Mouse (Mus musculus) right cerebral cortex, adult 2 months (tissue): ENCODE data around the gene Ndst4.

Experiments used
- DNase-seq, 2 experiments: peaks; one replicate each; pipeline ENCODE4 v3.0.0; 2021 to 2022; ENCODE audit warnings: low spot score in 2 of 2

Ndst4 gene

DNA sequence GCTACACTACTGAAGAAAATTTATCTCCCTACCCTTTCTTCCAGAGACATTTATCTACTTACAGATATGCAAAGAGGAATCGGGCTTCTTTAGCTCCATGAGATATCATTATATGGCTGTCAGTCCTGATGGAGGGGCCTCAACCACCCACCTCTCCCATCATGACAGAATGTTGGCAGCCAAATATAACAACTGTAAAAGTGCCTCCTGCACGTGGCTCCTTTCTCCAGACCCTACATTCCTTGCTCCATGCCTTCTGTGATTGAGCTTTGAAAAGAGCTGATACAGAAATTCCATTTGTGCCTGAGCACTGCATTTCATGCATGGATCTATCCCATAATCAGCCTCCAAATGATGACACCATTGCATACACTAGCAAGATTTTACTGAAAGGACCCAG lies 331.1 kb downstream of the Ndst4 start:
- no peak for DNase-seq

DNA sequence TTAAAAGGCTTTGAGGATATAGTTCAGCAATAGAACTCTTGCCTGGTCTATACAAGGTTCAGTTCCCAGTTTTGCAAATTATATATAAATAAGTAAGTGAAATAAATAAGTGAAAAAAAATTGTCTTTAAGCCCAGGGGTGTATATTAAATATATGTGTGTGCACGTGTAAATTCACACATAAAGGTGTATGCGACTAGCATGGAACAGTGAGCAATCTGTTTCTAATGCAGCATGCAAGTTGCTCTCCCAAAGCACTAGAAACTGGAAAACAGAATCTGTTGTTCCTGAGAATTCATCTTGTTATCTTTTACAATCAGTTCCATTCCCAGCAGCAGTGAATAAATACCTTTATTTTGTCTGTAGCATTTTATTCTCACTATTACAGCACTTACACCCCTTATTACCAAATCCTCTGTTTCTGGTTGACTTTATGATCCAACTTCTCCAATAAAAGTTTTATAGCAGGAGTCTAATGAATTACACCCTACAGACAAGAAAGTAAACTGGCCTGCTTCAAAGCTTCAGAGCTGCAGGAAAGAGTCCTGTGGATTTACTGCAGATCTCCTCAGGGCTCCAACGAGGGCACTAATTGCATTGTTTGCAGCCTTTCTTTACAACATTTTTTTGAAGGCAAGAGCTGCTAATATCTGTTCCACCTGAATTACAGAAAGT lies 340.7 kb downstream of the Ndst4 start:
- DNase-seq, result no peak

DNA sequence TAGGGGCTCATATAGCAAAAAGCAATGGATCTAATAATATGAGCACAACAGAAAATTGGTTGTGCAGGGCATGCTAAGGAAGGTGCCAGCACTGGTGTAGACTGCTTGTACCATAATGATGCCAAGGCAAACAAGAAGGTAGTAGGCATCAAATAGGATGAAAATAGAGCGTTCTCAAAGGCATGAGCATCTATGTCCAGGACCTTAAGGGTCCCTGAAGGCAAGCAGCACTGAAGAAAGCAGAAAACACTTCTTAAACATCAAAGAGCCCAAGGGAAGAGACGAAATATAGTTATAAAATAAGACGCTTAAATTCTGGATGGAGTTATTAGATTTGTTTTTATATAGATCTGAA lies 341.2 kb downstream of the Ndst4 start:
- DNase-seq, result no peak

DNA sequence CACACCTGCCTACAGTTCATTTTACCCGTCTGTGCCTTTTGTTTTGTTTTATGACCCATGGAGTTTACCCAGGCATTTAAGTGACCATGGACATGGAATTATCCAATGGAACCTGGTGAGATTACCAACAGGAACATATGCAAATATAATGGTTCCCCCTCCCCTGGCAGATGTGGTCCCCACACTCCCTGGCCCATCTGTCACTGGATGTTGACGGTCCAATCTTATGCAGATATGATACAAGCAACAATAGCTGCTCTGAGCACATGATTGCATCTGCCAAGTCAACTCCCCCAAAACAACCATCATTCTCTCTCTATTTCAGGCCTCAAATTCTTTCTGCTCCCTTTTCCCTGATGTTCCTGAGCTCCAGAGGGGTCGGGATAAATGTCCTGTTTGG lies 342.5 kb downstream of the Ndst4 start:
- DNase-seq, result no peak

DNA sequence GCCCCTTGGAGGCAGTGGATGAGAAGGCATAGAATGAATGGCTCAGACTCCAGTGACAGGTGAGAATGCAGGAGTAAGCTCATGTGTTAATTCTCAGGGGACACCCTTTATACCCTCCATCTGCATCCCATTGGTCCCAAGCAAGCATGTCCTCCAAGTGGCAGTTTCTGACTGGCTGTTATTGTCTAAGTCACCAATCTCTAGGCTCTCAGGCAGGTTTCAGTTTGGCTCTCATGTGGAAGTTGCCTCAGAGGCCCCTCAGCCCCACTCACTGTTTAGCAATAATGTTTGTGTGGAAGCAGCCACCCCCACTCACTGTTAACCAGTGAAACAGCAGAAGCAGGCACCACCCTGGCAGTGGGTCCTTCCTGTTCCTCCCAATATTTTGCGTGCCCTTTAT lies 353.0 kb downstream of the Ndst4 start:
- DNase-seq, result no peak

DNA sequence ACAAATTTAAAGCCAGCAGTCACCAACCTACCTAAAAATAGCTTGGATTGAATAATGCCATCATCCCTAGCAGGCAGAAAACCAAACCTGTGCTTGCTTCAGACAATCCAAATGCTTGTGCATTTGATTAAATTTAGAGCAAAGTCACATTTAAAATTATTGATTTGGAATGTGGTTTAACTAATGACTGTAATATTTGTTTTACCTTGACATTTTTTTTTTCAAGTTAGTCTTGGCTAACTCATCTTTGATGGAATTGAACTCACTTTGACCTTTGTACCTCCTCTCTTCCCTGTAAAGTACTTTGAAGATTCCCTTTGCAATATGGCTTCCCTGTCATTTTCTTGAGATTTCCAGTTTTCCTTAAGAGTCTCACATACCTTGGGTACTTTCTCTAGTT lies 356.8 kb downstream of the Ndst4 start:
- DNase-seq, result no peak
